Mouse (Mus musculus) left cerebral cortex, postnatal 4 days (tissue): ENCODE results near the gene Lrg1. TPM values are rescaled to one million over a fixed set of nuclear protein-coding genes. Genes with fewer than 3 reads are reported as not detected.
A peak's percentile ranks its signal among the peaks of the same experiment; 100 is the strongest.
"Not testable (repeated sequence)": the region's sequence is repeated elsewhere in the genome, so short reads cannot be mapped to it uniquely, and the experiment has no call there.

Experiments
- DNase-seq: peaks from one replicate; pipeline ENCODE4 v3.0.0-alpha.2; 2022
- intact Hi-C: fragments of 180-260 bp; cut with DNase I; formaldehyde crosslinking; loops from one replicate; pipeline ENCODE4 v1.15.1; 2025
- total RNA-seq, 2 experiments: library from RNA; stranded (reverse); gene quantifications; 2 replicates each; pipeline ENCODE4 v1.2.3; 2021

Gene Lrg1
- total RNA-seq, 2 experiments from 2014 or later = not detected

GRCm38 (mm10) chr17:56078880-56079795, 42.7 kb downstream of the Lrg1 start, which contains the start of gene Hdgfl2:
TSS of gene Hdgfl2 (plus strand) at chr17:56079634.
- DNase-seq = peak; percentile 100
- intact Hi-C loops = no loop called here

GRCm38 (mm10) chr17:56078361-56078760, 43.4 kb downstream of the Lrg1 start:
- DNase-seq, intact Hi-C loops: not testable (repeated sequence)

- intact Hi-C loops = no loop called here
- DNase-seq = no peak
These were observed 44.3 kb downstream of the Lrg1 start for GRCm38 (mm10) chr17:56077523-56077922.

- DNase-seq = peak; percentile 98
- intact Hi-C loops = no loop called here
These were observed 47.0 kb downstream of the Lrg1 start, which contains the start of gene Ubxn6 for GRCm38 (mm10) chr17:56074827-56075208. TSS of gene Ubxn6 (minus strand) at chr17:56075028.

- DNase-seq = peak; percentile 80
- intact Hi-C loops = no loop called here
These were observed 47.5 kb downstream of the Lrg1 start for GRCm38 (mm10) chr17:56074097-56074826.

DNA sequence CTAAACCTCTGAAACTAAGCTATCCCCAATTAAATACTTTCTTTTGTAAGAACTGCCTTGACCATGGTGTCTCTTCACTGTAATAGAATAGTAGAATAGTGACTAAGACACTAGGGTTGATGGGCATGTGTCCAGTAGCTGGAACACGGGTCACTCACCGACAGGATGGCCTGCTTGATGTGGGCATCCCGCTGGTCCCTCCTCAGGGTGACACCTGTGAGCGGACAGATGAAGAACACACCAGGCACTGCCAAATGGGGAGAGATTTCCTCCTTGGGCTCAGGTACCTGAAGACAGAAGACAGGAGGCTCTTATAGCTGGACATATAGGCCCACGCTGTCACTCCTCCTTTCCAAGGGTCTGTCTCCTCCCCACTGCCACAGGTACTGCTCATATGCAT, 49.6 kb downstream of the Lrg1 start:
- DNase-seq = no peak
- intact Hi-C loops = no loop called here

DNA sequence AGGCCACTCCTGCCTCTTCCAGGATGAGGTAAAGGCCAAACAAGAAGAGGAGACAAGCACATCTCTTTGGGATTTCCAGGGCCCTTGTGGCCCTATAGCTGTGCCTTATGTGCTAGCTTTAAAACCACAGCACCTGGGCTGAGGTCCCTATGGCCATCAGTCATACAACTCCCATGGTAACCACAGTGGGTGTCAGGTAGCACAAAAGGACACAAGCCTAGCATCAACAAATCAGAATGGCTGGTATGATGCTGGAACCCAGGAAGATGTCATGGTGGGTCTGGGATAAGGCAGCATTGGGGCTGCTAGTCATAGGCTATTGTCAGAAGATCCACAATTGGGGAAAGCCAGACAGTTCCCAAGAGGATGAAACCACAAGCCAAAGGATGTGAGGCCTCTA, 50.7 kb downstream of the Lrg1 start:
- intact Hi-C loops = no loop called here
- no peak for DNase-seq

Other genes starting within 250 kb of the Lrg1 start
- gene Zfp119a, start 243.1 kb downstream of the Lrg1 start, total RNA-seq = 1 to 10 TPM; 8.7 to 9.1 TPM
- 10 to 100 TPM; 10.8 to 11.4 TPM for gene Zfp959, start 229.9 kb downstream of the Lrg1 start, total RNA-seq
- 1 to 10 TPM; 4.4 to 5.7 TPM for gene Zfp119b, start 172.5 kb downstream of the Lrg1 start, total RNA-seq
- gene Ebi3, start 169.4 kb downstream of the Lrg1 start, total RNA-seq = 1 to 10 TPM; 4.9 to 5.9 TPM
- gene Yju2, start 162.9 kb downstream of the Lrg1 start, total RNA-seq = 10 to 100 TPM; 16.7 to 18.2 TPM
- 100 to 1,000 TPM in 1 of 2 experiments, 10 to 100 TPM in 1; 99.6 to 101 TPM for gene Shd, start 151.5 kb downstream of the Lrg1 start, total RNA-seq
- 100 to 1,000 TPM; 110 to 119 TPM for gene Fsd1, start 135.5 kb downstream of the Lrg1 start, total RNA-seq
- gene Stap2, start 116.4 kb downstream of the Lrg1 start, total RNA-seq = 1 to 10 TPM; 3.8 to 4.6 TPM
- gene Mpnd, start 116.3 kb downstream of the Lrg1 start, total RNA-seq = 100 to 1,000 TPM in 1 of 2 experiments, 10 to 100 TPM in 1; 92.6 to 121 TPM
- gene Sh3gl1, start 85.4 kb downstream of the Lrg1 start, total RNA-seq = 10 to 100 TPM; 53.6 to 55.3 TPM
- gene Chaf1a, start 81.6 kb downstream of the Lrg1 start, total RNA-seq = 1 to 10 TPM; 6.8 to 8.8 TPM
- gene Ubxn6, start 47.0 kb downstream of the Lrg1 start, total RNA-seq = 10 to 100 TPM; 69.1 to 78.9 TPM
- 100 to 1,000 TPM; 109 to 117 TPM for gene Hdgfl2, start 42.4 kb downstream of the Lrg1 start, total RNA-seq
- under 1 TPM; 0.20 to 0.24 TPM for gene Plin4, start 12.2 kb downstream of the Lrg1 start, total RNA-seq
- 1 to 10 TPM; 1.2 to 1.9 TPM for gene Plin5, start 4.4 kb downstream of the Lrg1 start, total RNA-seq
- 10 to 100 TPM; 91.1 to 95.7 TPM for gene Sema6b, start 18.3 kb upstream of the Lrg1 start, total RNA-seq
- 10 to 100 TPM; 11.1 TPM for gene Tnfaip8l1, start 40.5 kb upstream of the Lrg1 start, total RNA-seq
- 10 to 100 TPM; 45.9 to 47.6 TPM for gene Mydgf, start 61.9 kb upstream of the Lrg1 start, total RNA-seq
- 10 to 100 TPM; 48.9 to 50.2 TPM for gene Dpp9, start 96.9 kb upstream of the Lrg1 start, total RNA-seq
- gene Fem1a, start 134.8 kb upstream of the Lrg1 start, total RNA-seq = 10 to 100 TPM; 41.4 to 45.7 TPM
- gene Ticam1, start 154.8 kb upstream of the Lrg1 start, total RNA-seq = 1 to 10 TPM; 3.4 to 3.7 TPM
- 1 to 10 TPM; 4.5 to 6.1 TPM for gene Plin3, start 170.9 kb upstream of the Lrg1 start, total RNA-seq
- gene Arrdc5, start 178.3 kb upstream of the Lrg1 start, total RNA-seq = not detected
- gene Uhrf1, start 181.3 kb upstream of the Lrg1 start, total RNA-seq = 10 to 100 TPM; 12.3 to 16.2 TPM
- gene Kdm4b, start 204.1 kb upstream of the Lrg1 start, total RNA-seq = 100 to 1,000 TPM; 111 to 112 TPM